Mouse (Mus musculus): ENCODE data around the gene Ptprm. TPM values are rescaled to one million over a fixed set of nuclear protein-coding genes. Genes with fewer than 3 reads are reported as not detected.

Gene Ptprm
- polyA plus RNA-seq, 1 experiment from 2014 or later = 18.9 TPM

GRCm38 (mm10) chr17:67152218-67152617, 202.0 kb downstream of the Ptprm start:
- H3K27me3 ChIP-seq = no peaks in the 10 kb centered on the region
- no peak overlapping the region for H3K4me3 ChIP-seq (replicated peaks)
- no peak overlapping the region for H3K4me2 ChIP-seq
- ATAC-seq (replicated peaks; ENCODE audit: low FRiP score) = no peak
- no peak overlapping the region for H3K9ac ChIP-seq
- 0 out of 2 replicates have a peak, but pooled peaks cover 3% of the 10 kb centered on the region for H3K4me1 ChIP-seq
- 86% methylated on average over 3 of the region's 3 CpGs for WGBS
- no peak overlapping the region for H3K27ac ChIP-seq
- no peaks in the 10 kb centered on the region for H3K36me3 ChIP-seq
- H3K9me3 ChIP-seq (replicated peaks) = no peaks in the 10 kb centered on the region

DNA sequence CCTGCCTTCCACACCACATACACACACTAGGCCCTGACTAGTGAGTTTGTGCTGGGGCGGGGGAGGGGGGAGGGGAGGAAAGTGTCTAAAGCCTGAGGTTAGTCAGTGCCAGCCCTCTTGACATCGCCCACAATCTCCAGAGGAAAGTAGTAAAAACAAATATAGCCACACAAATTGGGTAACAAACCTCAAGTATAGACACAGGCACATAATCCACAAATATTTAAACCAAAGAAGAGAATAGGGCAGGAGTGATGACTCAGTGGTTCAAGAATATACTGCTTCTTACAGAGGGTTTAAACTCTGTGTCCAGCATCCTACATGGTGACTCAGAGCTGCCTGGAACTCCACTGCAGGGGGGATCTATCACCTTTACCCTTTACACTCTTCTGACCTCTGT, 203.8 kb downstream of the Ptprm start:
- Histone ChIP-seq H3K4me3 (replicated peaks) (no peak overlapping the region), H3K4me1 (no peaks in the 10 kb centered on the region), H3K9me3 (replicated peaks) (no peaks in the 10 kb centered on the region), H3K4me2 (no peak overlapping the region), H3K27ac (no peak overlapping the region), H3K36me3 (no peaks in the 10 kb centered on the region), H3K27me3 (no peaks in the 10 kb centered on the region), H3K9ac (no peak overlapping the region)
- 91% methylated on average over 2 of the region's 2 CpGs for WGBS
- no peak for ATAC-seq (replicated peaks; ENCODE audit: low FRiP score)

- H3K27me3 ChIP-seq = no peaks in the 10 kb centered on the region
- no peak overlapping the region for H3K27ac ChIP-seq
- no peak overlapping the region for H3K4me2 ChIP-seq
- 69% methylated on average over 4 of the region's 4 CpGs for WGBS
- peaks cover 4% of the 10 kb centered on the region; the same call in 1 of the 2 replicates for H3K4me1 ChIP-seq
- no peaks in the 10 kb centered on the region for H3K36me3 ChIP-seq
- no peak for ATAC-seq (replicated peaks; ENCODE audit: low FRiP score)
- H3K9ac ChIP-seq = no peak overlapping the region
- no peak overlapping the region for H3K4me3 ChIP-seq (replicated peaks)
- no peaks in the 10 kb centered on the region for H3K9me3 ChIP-seq (replicated peaks)
Observed at GRCm38 (mm10) chr17:67142183-67142756, 212.0 kb downstream of the Ptprm start.

DNA sequence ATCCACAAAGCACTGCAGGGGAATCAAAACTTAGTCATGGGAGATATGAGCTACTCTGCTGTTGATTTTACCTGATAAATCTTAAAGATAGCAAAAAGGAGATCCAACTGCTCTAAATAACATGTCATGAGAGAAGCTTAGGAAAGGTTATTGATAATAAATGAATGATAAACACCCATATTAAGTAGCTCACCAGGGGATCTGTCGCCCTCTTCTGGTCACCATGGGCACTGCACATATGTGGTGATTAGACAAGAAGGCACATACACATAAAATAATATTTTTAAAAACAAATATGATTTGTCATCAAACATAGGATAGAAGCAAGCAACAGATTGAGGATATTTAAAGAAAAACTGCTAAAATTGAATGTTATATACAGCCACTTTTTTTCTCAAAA, 213.8 kb downstream of the Ptprm start:
- Histone ChIP-seq H3K36me3 (no peaks in the 10 kb centered on the region), H3K4me1 (peaks cover 15% of the 10 kb centered on the region), H3K9me3 (replicated peaks) (no peaks in the 10 kb centered on the region), H3K27me3 (no peaks in the 10 kb centered on the region), H3K4me2 (no peak overlapping the region), H3K4me3 (replicated peaks) (no peak overlapping the region), H3K9ac (no peak overlapping the region), H3K27ac (no peak overlapping the region)
- WGBS = 48% methylated on average over 1 of the region's 1 CpGs
- no peak for ATAC-seq (replicated peaks; ENCODE audit: low FRiP score)

- H3K4me2 ChIP-seq = no peak overlapping the region
- H3K4me1 ChIP-seq = peaks cover 18% of the 10 kb centered on the region
- no peak overlapping the region for H3K4me3 ChIP-seq (replicated peaks)
- H3K27ac ChIP-seq = no peak overlapping the region
- no peak for ATAC-seq (replicated peaks; ENCODE audit: low FRiP score)
- H3K9ac ChIP-seq = no peak overlapping the region
- no peaks in the 10 kb centered on the region for H3K36me3 ChIP-seq
- WGBS = 68% methylated on average over 12 of the region's 12 CpGs
- no peaks in the 10 kb centered on the region for H3K27me3 ChIP-seq
- no peaks in the 10 kb centered on the region for H3K9me3 ChIP-seq (replicated peaks)
Observed at GRCm38 (mm10) chr17:67138981-67139380, 215.3 kb downstream of the Ptprm start.

GRCm38 (mm10) chr17:67136876-67137275, 217.4 kb downstream of the Ptprm start:
- H3K9ac ChIP-seq = no peak overlapping the region
- H3K9me3 ChIP-seq (replicated peaks) = no peaks in the 10 kb centered on the region
- H3K4me1 ChIP-seq = peaks cover 26% of the 10 kb centered on the region
- H3K4me3 ChIP-seq (replicated peaks) = no peak overlapping the region
- WGBS = 66% methylated on average over 7 of the region's 7 CpGs
- H3K36me3 ChIP-seq = no peaks in the 10 kb centered on the region
- no peak overlapping the region for H3K4me2 ChIP-seq
- H3K27ac ChIP-seq = no peak overlapping the region
- H3K27me3 ChIP-seq = no peaks in the 10 kb centered on the region
- no peak for ATAC-seq (replicated peaks; ENCODE audit: low FRiP score)

DNA sequence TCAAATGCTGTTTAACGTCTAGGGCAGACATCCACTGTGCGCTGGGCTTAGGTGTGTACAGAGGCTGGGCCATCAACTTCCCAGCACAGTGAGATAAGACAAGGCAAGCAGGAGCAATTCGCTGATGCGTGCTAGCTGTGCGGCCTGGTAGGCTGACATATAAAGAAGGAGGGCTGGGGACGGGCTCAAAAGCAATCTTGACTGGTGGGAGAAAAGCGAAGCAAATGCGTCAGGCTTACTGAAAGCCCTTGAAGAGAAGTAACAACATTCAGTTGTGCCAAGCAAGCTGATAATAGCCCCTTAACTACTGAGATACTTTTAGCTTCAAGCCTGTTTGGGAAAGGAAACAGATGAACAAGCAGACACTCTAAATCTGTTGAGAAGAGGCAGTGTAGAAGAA, 217.8 kb downstream of the Ptprm start:
- Histone ChIP-seq H3K4me3 (replicated peaks) (no peak overlapping the region), H3K27me3 (no peaks in the 10 kb centered on the region), H3K36me3 (no peaks in the 10 kb centered on the region), H3K4me2 (no peak overlapping the region), H3K27ac (no peak overlapping the region), H3K9ac (no peak overlapping the region), H3K4me1 (peaks cover 25% of the 10 kb centered on the region), H3K9me3 (replicated peaks) (no peaks in the 10 kb centered on the region)
- WGBS = 72% methylated on average over 8 of the region's 8 CpGs
- ATAC-seq (replicated peaks; ENCODE audit: low FRiP score) = no peak

DNA sequence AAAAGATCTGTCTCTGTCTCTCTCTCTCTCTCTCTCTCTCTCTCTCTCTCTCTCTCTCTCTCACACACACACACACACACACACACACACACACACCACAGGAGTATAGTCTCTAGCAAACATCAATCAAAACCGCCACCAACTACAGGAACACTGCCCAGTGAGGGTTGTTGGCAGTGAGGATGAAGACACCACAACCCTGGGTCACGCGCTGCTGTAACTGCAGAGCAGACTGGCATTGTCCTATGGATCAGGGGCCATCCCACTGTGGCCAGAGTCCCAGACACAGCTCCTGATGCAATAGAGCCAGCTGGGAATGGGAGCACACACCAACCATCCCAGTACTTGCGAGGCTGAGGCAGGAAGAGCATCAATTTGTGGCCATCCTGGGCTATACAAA, 220.0 kb downstream of the Ptprm start:
- no peak overlapping the region for H3K9ac ChIP-seq
- no peak overlapping the region for H3K4me3 ChIP-seq (replicated peaks)
- no peaks in the 10 kb centered on the region for H3K27me3 ChIP-seq
- ATAC-seq (replicated peaks; ENCODE audit: low FRiP score) = 0 out of 2 replicates have a peak, but pooled peaks have one; percentile 30
- H3K4me1 ChIP-seq = peaks cover 25% of the 10 kb centered on the region
- H3K9me3 ChIP-seq (replicated peaks) = no peaks in the 10 kb centered on the region
- H3K4me2 ChIP-seq = no peak overlapping the region
- WGBS = 82% methylated on average over 4 of the region's 4 CpGs
- H3K27ac ChIP-seq = 0 out of 2 replicates have a peak overlapping the region, but pooled peaks have one; percentile 32
- H3K36me3 ChIP-seq = no peaks in the 10 kb centered on the region

DNA sequence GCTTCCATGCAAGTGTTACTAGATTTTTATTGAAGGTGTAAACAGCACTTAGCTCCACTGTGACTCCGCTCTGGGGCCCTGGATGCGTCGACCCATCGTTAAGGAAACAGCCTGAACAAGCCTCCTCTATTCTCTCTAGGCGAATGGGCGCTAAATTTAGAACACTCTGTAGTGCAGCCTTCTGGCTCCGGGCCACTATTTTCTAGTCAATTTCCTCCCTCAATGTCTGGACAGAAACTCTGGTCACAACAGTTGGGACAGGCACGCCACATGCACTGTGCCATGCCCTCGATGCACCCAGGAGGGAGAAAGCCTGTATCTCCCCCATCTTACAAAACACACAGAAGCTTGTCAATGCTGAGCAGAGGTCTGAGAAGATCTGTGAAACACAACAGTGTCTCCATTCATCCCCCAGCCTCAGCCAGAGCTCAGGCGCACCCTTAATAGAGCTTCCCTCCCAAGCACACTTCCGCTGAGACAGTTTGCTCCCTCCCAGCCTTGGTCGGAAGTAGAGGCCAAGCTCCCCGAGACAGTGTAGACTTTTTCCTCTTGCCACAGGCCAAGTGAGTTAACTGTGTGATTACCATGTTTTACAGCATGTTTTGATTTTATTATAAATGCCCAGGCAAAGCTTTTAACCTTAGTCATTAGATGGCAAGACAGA, 220.7 kb downstream of the Ptprm start:
- Histone ChIP-seq H3K9me3 (replicated peaks) (no peaks in the 10 kb centered on the region), H3K27me3 (no peaks in the 10 kb centered on the region), H3K4me2 (peak overlapping the region; percentile 33; the same call in 1 of the 2 replicates), H3K9ac (no peak overlapping the region), H3K27ac (peak overlapping the region; percentile 72), H3K4me3 (replicated peaks) (no peak overlapping the region), H3K36me3 (no peaks in the 10 kb centered on the region), H3K4me1 (peaks cover 27% of the 10 kb centered on the region)
- peak; percentile 78; the same call in 1 of the 2 replicates for ATAC-seq (replicated peaks; ENCODE audit: low FRiP score)
- WGBS = 23% methylated on average over 13 of the region's 13 CpGs

DNA sequence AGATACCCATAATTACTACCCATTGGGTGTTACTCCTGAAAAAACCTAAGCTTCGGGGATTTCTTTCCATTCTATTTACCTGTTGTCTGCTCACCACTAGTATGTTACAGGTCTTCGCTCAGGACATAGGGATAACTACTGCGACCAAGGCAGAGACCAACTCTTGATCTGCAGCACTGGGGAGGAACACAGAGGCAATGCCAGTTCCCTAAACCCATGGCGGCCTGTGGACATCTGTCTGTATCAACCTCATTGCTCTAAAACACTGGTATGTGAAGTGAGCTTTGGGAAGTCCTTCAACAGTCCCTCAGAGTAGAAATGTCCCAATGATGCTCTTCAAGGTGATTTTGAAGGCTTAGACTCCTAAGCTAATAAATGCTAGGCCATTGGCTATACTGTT, 221.2 kb downstream of the Ptprm start:
- peak overlapping the region; percentile 72; the same call in 1 of the 2 replicates for H3K27ac ChIP-seq
- ATAC-seq (replicated peaks; ENCODE audit: low FRiP score) = no peak
- peaks cover 29% of the 10 kb centered on the region for H3K4me1 ChIP-seq
- WGBS = 93% methylated on average over 4 of the region's 4 CpGs
- H3K4me2 ChIP-seq = no peak overlapping the region
- no peak overlapping the region for H3K4me3 ChIP-seq (replicated peaks)
- no peaks in the 10 kb centered on the region for H3K27me3 ChIP-seq
- H3K9ac ChIP-seq = no peak overlapping the region
- H3K9me3 ChIP-seq (replicated peaks) = no peaks in the 10 kb centered on the region
- H3K36me3 ChIP-seq = no peaks in the 10 kb centered on the region

- Histone ChIP-seq H3K27ac (no peak overlapping the region), H3K4me2 (no peak overlapping the region), H3K9me3 (replicated peaks) (no peaks in the 10 kb centered on the region), H3K36me3 (no peaks in the 10 kb centered on the region), H3K4me3 (replicated peaks) (no peak overlapping the region), H3K9ac (no peak overlapping the region), H3K4me1 (peaks cover 7% of the 10 kb centered on the region; the same call in 1 of the 2 replicates), H3K27me3 (no peaks in the 10 kb centered on the region)
- no peak for ATAC-seq (replicated peaks; ENCODE audit: low FRiP score)
- WGBS = 65% methylated on average over 7 of the region's 7 CpGs
Observed at GRCm38 (mm10) chr17:67127530-67127929, 226.7 kb downstream of the Ptprm start.

DNA sequence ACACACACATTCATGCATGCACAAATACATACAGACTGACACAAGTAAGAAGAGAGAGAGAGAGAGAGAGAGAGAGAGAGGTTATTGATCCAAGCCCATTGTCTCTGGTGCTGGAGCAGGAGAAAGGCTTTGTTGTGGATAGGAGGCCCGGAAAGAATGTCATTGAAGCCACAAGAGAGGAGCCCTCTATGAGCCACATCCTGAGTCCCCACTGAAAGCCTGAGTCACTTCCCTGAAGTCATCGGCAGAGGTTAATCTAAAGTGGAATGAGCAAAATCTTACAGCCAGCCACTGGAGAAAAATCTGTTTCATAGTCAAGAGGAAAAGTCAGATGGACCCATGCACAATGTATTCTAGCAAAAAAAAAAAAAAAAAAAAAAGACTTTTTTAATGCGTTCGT, 228.7 kb downstream of the Ptprm start:
- Histone ChIP-seq H3K36me3 (no peaks in the 10 kb centered on the region), H3K27ac (no peak overlapping the region), H3K27me3 (no peaks in the 10 kb centered on the region), H3K9ac (no peak overlapping the region), H3K4me3 (replicated peaks) (no peak overlapping the region), H3K4me1 (peaks cover 7% of the 10 kb centered on the region; the same call in 1 of the 2 replicates), H3K9me3 (replicated peaks) (no peaks in the 10 kb centered on the region), H3K4me2 (no peak overlapping the region)
- WGBS = 85% methylated on average over 4 of the region's 4 CpGs
- ATAC-seq (replicated peaks; ENCODE audit: low FRiP score) = no peak
